Mouse (Mus musculus) myocyte (in vitro differentiated cells): Measurements from ENCODE around the gene Krtap1-5. TPM values are rescaled to one million over a fixed set of nuclear protein-coding genes. Genes with fewer than 3 reads are reported as not detected.

ENCODE experiments used
- H3K27me3 ChIP-seq: one replicate; pipeline ENCODE4 v1.6.1; 2011; ENCODE audit not compliant: control insufficient read depth, insufficient read depth, insufficient read length
- H3K36me3 ChIP-seq: one replicate; pipeline ENCODE4 v1.6.1; 2011; ENCODE audit not compliant: control insufficient read depth, insufficient read depth
- H3K4me2 ChIP-seq: one replicate; pipeline ENCODE4 v1.6.1; 2011; ENCODE audit warnings: low read depth, control low read depth
- H3K4me3 ChIP-seq: one replicate; pipeline ENCODE4 v1.5.1; 2011; ENCODE audit warnings: mild to moderate bottlenecking, control low read depth, moderate library complexity
- H3K79me2 ChIP-seq: one replicate; pipeline ENCODE4 v1.6.1; 2011; ENCODE audit not compliant: control insufficient read depth, insufficient read depth
- H3ac ChIP-seq: one replicate; pipeline ENCODE4 v1.6.1; 2011; ENCODE audit not compliant: control insufficient read depth, insufficient read length
- CEBPB ChIP-seq: IDR thresholded peaks from 2 replicates; pipeline ENCODE4 v1.6.1; 2011; ENCODE audit warnings: mild to moderate bottlenecking, moderate library complexity; ENCODE audit not compliant: poor library complexity, insufficient read depth, severe bottlenecking
- E2F4 ChIP-seq: IDR thresholded peaks from one replicate; pipeline ENCODE4 v1.6.1; 2011; ENCODE audit warnings: mild to moderate bottlenecking, control low read depth, moderate library complexity; ENCODE audit not compliant: insufficient read depth
- MAX ChIP-seq: IDR thresholded peaks from one replicate; pipeline ENCODE4 v1.6.1; 2011; ENCODE audit warnings: low read depth, mild to moderate bottlenecking, control low read depth
- MYOD1 ChIP-seq, 3 experiments: IDR thresholded peaks; one replicate each; pipeline ENCODE4 v1.6.1; 2011; ENCODE audit warnings: control low read depth in 2 of 3, low read depth in 2 of 3, mild to moderate bottlenecking in 2 of 3, moderate library complexity in 1 of 3; ENCODE audit not compliant: insufficient read length in 2 of 3, control insufficient read depth in 1 of 3
- MYOG ChIP-seq, 3 experiments: IDR thresholded peaks; one replicate each; pipeline ENCODE4 v1.6.1; 2011; ENCODE audit warnings: control low read depth in 2 of 3, low read depth in 2 of 3, mild to moderate bottlenecking in 2 of 3; ENCODE audit not compliant: insufficient read length in 2 of 3, control insufficient read depth in 1 of 3, insufficient read depth in 1 of 3
- POLR2A ChIP-seq: IDR thresholded peaks from one replicate; pipeline ENCODE4 v1.6.1; 2011; ENCODE audit warnings: low read depth, mild to moderate bottlenecking, control low read depth, moderate library complexity; ENCODE audit not compliant: insufficient read length
- POLR2AphosphoS2 ChIP-seq: IDR thresholded peaks from one replicate; pipeline ENCODE4 v1.6.1; 2011; ENCODE audit warnings: low read depth, control low read depth; ENCODE audit not compliant: insufficient read length
- REST ChIP-seq: IDR thresholded peaks from one replicate; pipeline ENCODE4 v1.6.1; 2011; ENCODE audit warnings: mild to moderate bottlenecking, control low read depth, moderate library complexity; ENCODE audit not compliant: insufficient read depth, insufficient read length
- SRF ChIP-seq: IDR thresholded peaks from one replicate; pipeline ENCODE4 v1.6.1; 2011; ENCODE audit warnings: low read depth; ENCODE audit not compliant: control insufficient read depth, insufficient read length
- TCF12 ChIP-seq: IDR thresholded peaks from one replicate; pipeline ENCODE4 v1.6.1; 2011; ENCODE audit warnings: mild to moderate bottlenecking, control low read depth; ENCODE audit not compliant: poor library complexity, insufficient read depth, severe bottlenecking
- TCF3 ChIP-seq: IDR thresholded peaks from one replicate; pipeline ENCODE4 v1.6.1; 2011; ENCODE audit warnings: low read depth, control low read depth; ENCODE audit not compliant: insufficient read length
- USF1 ChIP-seq: IDR thresholded peaks from one replicate; pipeline ENCODE4 v1.6.1; 2011; ENCODE audit warnings: low read depth, mild to moderate bottlenecking, control low read depth, moderate library complexity
- polyA plus RNA-seq: library from polyadenylated mRNA; unstranded; fragments of >200 nt; fragmentation: generic; extraction: Trizol; gene quantifications from one replicate; pipeline ENCODE4 v1.2.1, GENCODE M21; 2012; ENCODE audit warnings: missing spikeins

Gene Krtap1-5
- polyA plus RNA-seq, 1 experiment: not detected

- no peak within 1 kb of the TSS for H3ac ChIP-seq
- no peak for TF ChIP-seq TCF3
- TF ChIP-seq MAX: no peak
- TF ChIP-seq CEBPB: no peak
- TF ChIP-seq POLR2AphosphoS2: no peak
- TF ChIP-seq MYOG (IDR thresholded peaks at IDR 0.05; ENCODE audit: control insufficient read depth in 1 of 3, insufficient read depth in 1 of 3, insufficient read length in 2 of 3, low read depth in 2 of 3): no peak
- no peak for TF ChIP-seq USF1
- no peak for TF ChIP-seq E2F4
- no peak for TF ChIP-seq REST
- TF ChIP-seq SRF: no peak
- TF ChIP-seq MYOD1 (IDR thresholded peaks at IDR 0.05; ENCODE audit: control insufficient read depth in 1 of 3, insufficient read length in 2 of 3, low read depth in 2 of 3): no peak
- TF ChIP-seq POLR2A: no peak
- TF ChIP-seq TCF12: no peak
These were observed 30.1 kb downstream of the Krtap1-5 start, which contains the start of gene Krtap3-3 for GRCm38 (mm10) chr11:99550765-99551164. Gene Krtap3-3 (minus strand): TSS chr11:99550865.

DNA sequence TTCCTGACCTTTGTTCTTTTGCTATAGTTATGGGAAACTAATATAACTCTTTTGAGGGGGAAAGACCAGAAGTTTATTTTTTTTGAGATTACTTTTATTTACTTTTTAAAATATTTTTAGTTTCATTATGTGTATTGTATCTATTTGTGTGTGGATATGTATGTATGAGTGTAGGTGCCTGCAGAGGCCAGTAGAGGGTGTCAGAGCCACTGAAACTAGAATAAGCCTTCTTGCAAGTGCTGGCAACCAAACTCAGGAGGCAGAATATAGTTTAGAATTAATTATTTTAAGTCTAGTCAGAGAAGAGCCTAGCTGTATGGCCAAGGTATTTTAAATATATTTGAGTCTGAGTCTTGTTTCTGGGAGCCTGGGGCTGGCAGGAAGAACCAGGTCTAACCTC, 32.9 kb downstream of the Krtap1-5 start:
- Histone ChIP-seq H3K36me3 (no peaks in the 10 kb centered on the region), H3K4me2 (no peak overlapping the region), H3K79me2 (no peaks in the 10 kb centered on the region), H3ac (no peak overlapping the region), H3K27me3 (no peaks in the 10 kb centered on the region), H3K4me3 (no peak overlapping the region)
- no peak for TF ChIP-seq REST
- no peak for TF ChIP-seq USF1
- no peak for TF ChIP-seq SRF
- TF ChIP-seq POLR2A: no peak
- TF ChIP-seq E2F4: no peak
- TF ChIP-seq MYOD1 (IDR thresholded peaks at IDR 0.05; ENCODE audit: control insufficient read depth in 1 of 3, insufficient read length in 2 of 3, low read depth in 2 of 3): no peak
- TF ChIP-seq MAX: no peak
- TF ChIP-seq TCF12: no peak
- TF ChIP-seq POLR2AphosphoS2: no peak
- no peak for TF ChIP-seq MYOG (IDR thresholded peaks at IDR 0.05; ENCODE audit: control insufficient read depth in 1 of 3, insufficient read depth in 1 of 3, insufficient read length in 2 of 3, low read depth in 2 of 3)
- no peak for TF ChIP-seq TCF3
- no peak for TF ChIP-seq CEBPB

More at GRCm38 (mm10) chr11:99550765-99551164, 30.1 kb downstream of the Krtap1-5 start, which contains the start of gene Krtap3-3:
- H3K79me2 ChIP-seq: no peaks in the 10 kb centered on the region
- no peaks in the 10 kb centered on the region for H3K36me3 ChIP-seq
- no peaks in the 10 kb centered on the region for H3K27me3 ChIP-seq
- H3K4me2 ChIP-seq: no peak within 1 kb of the TSS
- no peak within 1 kb of the TSS for H3K4me3 ChIP-seq

DNA sequence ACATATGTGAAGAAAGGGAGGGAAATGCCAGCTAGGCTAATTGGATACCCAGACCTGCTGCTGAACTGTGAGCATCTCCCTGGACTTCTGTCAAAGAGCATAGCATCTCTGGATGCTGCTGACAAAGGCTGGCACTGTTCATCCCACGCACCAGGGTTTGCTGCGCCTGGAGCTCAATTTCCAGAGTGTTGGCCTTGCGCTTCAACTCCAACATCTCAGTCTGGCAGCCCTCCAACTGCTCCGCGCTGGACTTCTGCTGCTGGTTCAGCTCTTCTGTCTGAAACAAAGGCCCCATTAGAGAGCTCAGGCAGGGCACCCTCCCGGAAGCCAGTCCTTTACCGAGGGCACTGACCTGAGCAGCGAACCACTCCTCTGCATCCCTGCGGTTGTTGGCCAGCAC, 41.1 kb downstream of the Krtap1-5 start:
- Histone ChIP-seq H3K36me3 (no peaks in the 10 kb centered on the region), H3K4me2 (no peak overlapping the region), H3ac (no peak overlapping the region), H3K4me3 (no peak overlapping the region), H3K27me3 (no peaks in the 10 kb centered on the region), H3K79me2 (no peaks in the 10 kb centered on the region)
- TF ChIP-seq SRF (no peak), POLR2AphosphoS2 (no peak), POLR2A (no peak), MYOG (IDR thresholded peaks at IDR 0.05; ENCODE audit: control insufficient read depth in 1 of 3, insufficient read depth in 1 of 3, insufficient read length in 2 of 3, low read depth in 2 of 3) (no peak), TCF3 (no peak), USF1 (no peak), E2F4 (no peak), REST (no peak), MYOD1 (IDR thresholded peaks at IDR 0.05; ENCODE audit: control insufficient read depth in 1 of 3, insufficient read length in 2 of 3, low read depth in 2 of 3) (no peak), MAX (no peak), TCF12 (no peak), CEBPB (no peak)

Other genes with a start within 250 kb of the Krtap1-5 start
- not detected for gene Krt26, start 243.1 kb downstream of the Krtap1-5 start, polyA plus RNA-seq
- not detected for gene Krt27, start 229.9 kb downstream of the Krtap1-5 start, polyA plus RNA-seq
- 0.04 TPM for gene Krt28, start 206.1 kb downstream of the Krtap1-5 start, polyA plus RNA-seq
- gene Krt10, start 191.7 kb downstream of the Krtap1-5 start, polyA plus RNA-seq: 6.7 TPM
- not detected for gene Krt12, start 158.8 kb downstream of the Krtap1-5 start, polyA plus RNA-seq
- not detected for gene Krt20, start 142.9 kb downstream of the Krtap1-5 start, polyA plus RNA-seq
- gene Krt23, start 87.9 kb downstream of the Krtap1-5 start, polyA plus RNA-seq: 0.02 TPM
- not detected for gene Krt39, start 59.7 kb downstream of the Krtap1-5 start, polyA plus RNA-seq
- gene Krt40, start 37.9 kb downstream of the Krtap1-5 start, polyA plus RNA-seq: not detected
- not detected for gene Krtap3-3, start 30.2 kb downstream of the Krtap1-5 start, polyA plus RNA-seq
- not detected for gene Krtap3-2, start 24.2 kb downstream of the Krtap1-5 start, polyA plus RNA-seq
- gene Gm11939, start 21.6 kb downstream of the Krtap1-5 start, polyA plus RNA-seq: not detected
- not detected for gene Krtap3-1, start 14.4 kb downstream of the Krtap1-5 start, polyA plus RNA-seq
- not detected for gene Krtap1-4, start 2.6 kb upstream of the Krtap1-5 start, polyA plus RNA-seq
- not detected for gene Krtap1-3, start 10.3 kb upstream of the Krtap1-5 start, polyA plus RNA-seq
- not detected for gene Krtap9-3, start 17.1 kb upstream of the Krtap1-5 start, polyA plus RNA-seq
- gene Gm11938, start 22.3 kb upstream of the Krtap1-5 start, polyA plus RNA-seq: not detected
- not detected for gene Gm11937, start 29.2 kb upstream of the Krtap1-5 start, polyA plus RNA-seq
- gene Krtap2-4, start 33.8 kb upstream of the Krtap1-5 start, polyA plus RNA-seq: not detected
- gene Gm11562, start 39.4 kb upstream of the Krtap1-5 start, polyA plus RNA-seq: not detected
- not detected for gene Krtap4-1, start 47.2 kb upstream of the Krtap1-5 start, polyA plus RNA-seq
- gene Krtap4-2, start 54.1 kb upstream of the Krtap1-5 start, polyA plus RNA-seq: not detected
- not detected for gene Krtap4-7, start 63.1 kb upstream of the Krtap1-5 start, polyA plus RNA-seq
- not detected for gene Gm11555, start 69.2 kb upstream of the Krtap1-5 start, polyA plus RNA-seq
- gene Gm11563, start 77.9 kb upstream of the Krtap1-5 start, polyA plus RNA-seq: not detected
- not detected for gene Krtap4-6, start 84.9 kb upstream of the Krtap1-5 start, polyA plus RNA-seq
- gene Gm14190, start 109.7 kb upstream of the Krtap1-5 start, polyA plus RNA-seq: not detected
- gene Gm14180, start 153.3 kb upstream of the Krtap1-5 start, polyA plus RNA-seq: not detected
- gene Gm11595, start 191.9 kb upstream of the Krtap1-5 start, polyA plus RNA-seq: not detected
- not detected for gene Krtap4-8, start 199.7 kb upstream of the Krtap1-5 start, polyA plus RNA-seq
- not detected for gene Krtap4-9, start 204.2 kb upstream of the Krtap1-5 start, polyA plus RNA-seq
- not detected for gene Gm11596, start 212.5 kb upstream of the Krtap1-5 start, polyA plus RNA-seq
- gene Gm11569, start 217.9 kb upstream of the Krtap1-5 start, polyA plus RNA-seq: not detected
- gene Gm11554, start 223.4 kb upstream of the Krtap1-5 start, polyA plus RNA-seq: not detected
- gene Krtap4-13, start 228.9 kb upstream of the Krtap1-5 start, polyA plus RNA-seq: not detected
- not detected for gene Gm11564, start 234.7 kb upstream of the Krtap1-5 start, polyA plus RNA-seq